Mouse (Mus musculus) hindbrain, embryonic 11.5 days (tissue): ENCODE measurements around the gene Slc6a18. TPM values are rescaled to one million over a fixed set of nuclear protein-coding genes. Genes with fewer than 3 reads are reported as not detected.

Experiments used
- ATAC-seq: fragments of 200-750 bp; cut with Nextera tagmentation; 2 replicates; pipeline ENCODE4 v1.8.0; 2017; ENCODE audit warnings: mild to moderate bottlenecking, moderate TSS enrichment, moderate library complexity; ENCODE audit not compliant: low FRiP score
- DNase-seq: peaks from one replicate; pipeline ENCODE4 v3.0.0-alpha.2; 2015; ENCODE audit warnings: low spot score
- H3K27ac ChIP-seq: fragments of 300-500 bp; sonication (generic); 2 replicates; pipeline ENCODE4 v1.5.1; 2014; ENCODE audit warnings: mild to moderate bottlenecking, low read depth, low read length
- H3K27me3 ChIP-seq: fragments of 300-500 bp; sonication (generic); 2 replicates; pipeline ENCODE4 v1.6.1; 2014; ENCODE audit warnings: mild to moderate bottlenecking, low read length, moderate library complexity, mixed read lengths; ENCODE audit not compliant: control insufficient read depth, insufficient read depth
- H3K36me3 ChIP-seq: fragments of 300-500 bp; sonication (generic); 2 replicates; pipeline ENCODE4 v1.6.1; 2014; ENCODE audit warnings: mild to moderate bottlenecking, low read length, moderate library complexity, mixed read lengths; ENCODE audit not compliant: control insufficient read depth, insufficient read depth
- H3K4me1 ChIP-seq: fragments of 300-500 bp; sonication (generic); replicated peaks from 2 replicates; pipeline ENCODE4 v1.6.1; 2014; ENCODE audit warnings: low read length, mixed read lengths; ENCODE audit not compliant: control insufficient read depth, insufficient read depth
- H3K4me2 ChIP-seq: fragments of 300-500 bp; sonication (generic); replicated peaks from 2 replicates; pipeline ENCODE4 v1.6.1; 2014; ENCODE audit warnings: mild to moderate bottlenecking, low read depth, low read length
- H3K4me3 ChIP-seq: fragments of 300-500 bp; sonication (generic); 2 replicates; pipeline ENCODE4 v1.5.1; 2014; ENCODE audit warnings: low read depth, low read length
- H3K9ac ChIP-seq: fragments of 300-500 bp; sonication (generic); 2 replicates; pipeline ENCODE4 v1.6.1; 2014; ENCODE audit warnings: low read depth, low read length
- H3K9me3 ChIP-seq: fragments of 300-500 bp; sonication (generic); 2 replicates; pipeline ENCODE4 v1.6.1; 2016; ENCODE audit warnings: low read length; ENCODE audit not compliant: control insufficient read depth
- WGBS: fragments of 180-500 bp; shearing (Covaris S2); extraction: QIAGEN DNeasy Blood & Tissue Kit; methylation state at CpG from one replicate; pipeline ENCODE4 v1.1.7; 2014; 5-methylcytosine and 5-hydroxymethylcytosine counted together
- polyA plus RNA-seq: library from polyadenylated mRNA; unstranded; fragments of >200 nt; fragmentation: Nextera tagmentation; extraction: Ambion mirVana; gene quantifications from 2 replicates; pipeline ENCODE4 v1.2.1, GENCODE M21; 2014

The Slc6a18 gene
- polyA plus RNA-seq, 1 experiment from 2014 or later = not detected

DNA sequence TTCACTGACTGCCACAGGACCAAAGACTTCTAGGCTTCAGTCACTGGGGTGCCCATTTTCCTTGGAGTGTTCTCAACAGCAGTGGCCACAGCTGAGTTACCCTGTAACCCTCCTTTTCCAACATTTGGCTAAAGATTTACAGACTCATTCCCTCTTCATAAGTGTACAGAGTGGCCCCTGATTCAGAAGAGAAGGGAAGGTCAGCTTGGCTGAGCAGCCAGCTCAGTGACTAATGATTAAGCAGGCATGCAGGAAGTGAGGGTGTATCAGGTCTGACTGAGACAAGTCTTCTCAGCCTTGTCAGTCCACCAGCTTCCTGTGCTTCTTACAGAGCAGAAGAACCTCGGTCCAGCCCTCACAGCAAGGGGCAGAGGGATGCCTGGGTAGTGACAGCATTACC is 2.6 kb upstream of the Slc6a18 start:
- DNase-seq (no peak), ATAC-seq (no peak)
- H3K4me2 ChIP-seq = no peak overlapping the region
- no peak overlapping the region for H3K27ac ChIP-seq
- no peaks in the 10 kb centered on the region for H3K27me3 ChIP-seq
- no peaks in the 10 kb centered on the region for H3K4me1 ChIP-seq
- no peaks in the 10 kb centered on the region for H3K36me3 ChIP-seq
- WGBS = 27% methylated on average over 1 of the region's 1 CpGs
- no peak overlapping the region for H3K4me3 ChIP-seq
- H3K9ac ChIP-seq = no peak overlapping the region
- H3K9me3 ChIP-seq = no peaks in the 10 kb centered on the region

DNA sequence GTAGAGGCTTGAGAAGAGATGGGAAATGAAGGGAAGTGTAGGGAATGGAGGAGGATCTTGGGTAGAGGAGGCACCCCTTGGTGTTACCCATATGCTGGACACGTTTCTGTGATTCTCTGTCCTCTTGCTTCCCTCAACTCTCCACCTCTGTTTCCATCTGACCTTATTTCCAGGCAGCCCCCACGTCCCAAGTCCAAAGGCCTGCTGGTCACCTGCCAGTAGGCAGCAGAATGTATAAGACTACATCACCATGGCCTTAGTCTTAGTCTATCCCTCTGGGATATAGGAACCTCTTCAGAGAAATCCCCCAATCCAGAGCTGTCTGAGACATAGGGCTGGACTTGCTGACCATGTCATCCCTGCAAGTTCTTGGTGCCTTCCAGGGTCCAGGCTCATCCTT is 1.5 kb upstream of the Slc6a18 start:
- H3K4me2 ChIP-seq = no peak overlapping the region

DNA sequence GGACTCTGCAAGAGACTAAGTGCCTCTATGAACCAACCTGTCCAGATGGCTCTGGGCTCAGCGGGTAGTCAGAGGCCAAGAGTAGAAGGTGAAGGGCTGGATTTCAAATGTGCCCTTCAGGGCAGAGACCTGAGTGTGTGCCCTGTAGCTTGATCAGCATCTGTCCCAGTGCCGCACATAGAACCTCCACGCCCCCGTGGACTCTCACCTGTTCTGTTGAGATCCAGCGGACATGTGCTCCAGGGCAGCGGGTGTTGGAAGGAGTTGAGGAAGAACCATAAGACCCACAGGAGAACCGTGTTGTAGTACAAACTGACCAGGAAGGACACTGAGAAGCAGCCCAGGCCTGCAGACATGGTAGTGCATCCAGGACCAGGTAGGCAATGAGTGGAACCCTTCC is 2.7 kb downstream of the Slc6a18 start:
- H3K4me1 ChIP-seq = no peaks in the 10 kb centered on the region
- ATAC-seq (no peak), DNase-seq (no peak)
- no peak overlapping the region for H3K4me3 ChIP-seq
- no peaks in the 10 kb centered on the region for H3K36me3 ChIP-seq
- WGBS = 91% methylated on average over 7 of the region's 7 CpGs
- no peak overlapping the region for H3K9ac ChIP-seq
- H3K27me3 ChIP-seq = no peaks in the 10 kb centered on the region
- no peak overlapping the region for H3K4me2 ChIP-seq
- no peaks in the 10 kb centered on the region for H3K9me3 ChIP-seq
- no peak overlapping the region for H3K27ac ChIP-seq

More for the DNA sequence above, 1.5 kb upstream of the Slc6a18 start:
- ATAC-seq (no peak), DNase-seq (no peak)
- Histone ChIP-seq H3K27ac (no peak overlapping the region), H3K36me3 (no peaks in the 10 kb centered on the region), H3K9me3 (no peaks in the 10 kb centered on the region), H3K4me1 (no peaks in the 10 kb centered on the region), H3K27me3 (no peaks in the 10 kb centered on the region), H3K4me3 (no peak overlapping the region), H3K9ac (no peak overlapping the region)
- WGBS = 67% methylated on average over 2 of the region's 2 CpGs

DNA sequence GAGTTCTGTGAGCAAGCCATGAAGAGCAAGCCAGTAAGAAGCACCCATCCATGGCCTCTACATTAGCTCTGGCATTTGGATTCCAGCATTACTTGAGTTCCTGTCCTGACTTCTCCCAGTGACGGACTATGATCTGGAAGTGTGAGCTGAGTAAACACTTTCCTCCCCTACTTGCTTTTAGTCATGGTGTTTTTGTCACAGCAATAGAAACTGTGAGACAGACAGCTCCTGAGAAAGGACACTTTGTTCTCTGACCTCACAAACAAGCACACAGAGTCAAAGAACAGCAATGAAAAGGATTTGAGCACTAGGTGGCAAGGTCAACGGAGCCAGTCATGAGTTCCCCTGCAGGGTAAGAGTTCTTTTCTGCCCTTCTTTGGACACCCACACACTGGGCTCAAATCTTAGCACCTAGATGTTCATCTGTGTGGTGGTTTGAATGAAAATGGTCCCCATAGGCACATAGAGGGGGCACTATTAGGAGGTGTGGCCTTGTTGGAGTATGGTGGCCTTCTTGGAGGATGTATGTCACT is 17.6 kb downstream of the Slc6a18 start:
- Histone ChIP-seq H3K36me3 (no peaks in the 10 kb centered on the region), H3K4me2 (no peak overlapping the region), H3K27me3 (no peaks in the 10 kb centered on the region), H3K4me3 (no peak overlapping the region), H3K9me3 (no peaks in the 10 kb centered on the region), H3K4me1 (no peaks in the 10 kb centered on the region), H3K9ac (no peak overlapping the region), H3K27ac (no peak overlapping the region)
- ATAC-seq = no peak
- DNase-seq = no peak
- WGBS = 69% methylated on average over 2 of the region's 2 CpGs

DNA sequence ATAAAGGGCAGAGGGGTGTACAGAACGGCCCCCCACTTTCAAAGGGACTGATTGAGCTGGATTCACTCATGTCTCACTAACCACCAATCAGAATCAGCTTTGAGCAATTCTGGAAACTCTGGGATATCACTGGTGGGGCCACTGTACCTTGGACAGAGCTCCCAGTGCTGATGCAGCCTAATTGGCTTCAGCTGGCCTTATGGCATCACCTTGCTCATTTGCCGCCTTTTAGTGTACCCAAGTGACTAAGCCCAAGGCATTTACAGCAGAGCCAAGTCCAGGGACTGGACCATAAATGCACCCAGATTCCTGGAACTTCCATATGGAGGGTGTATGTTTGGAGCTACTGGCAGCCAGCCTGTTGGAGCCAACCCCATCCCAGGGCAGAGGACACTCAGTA is 18.9 kb downstream of the Slc6a18 start:
- Histone ChIP-seq H3K9ac (no peak overlapping the region), H3K36me3 (no peaks in the 10 kb centered on the region), H3K4me2 (no peak overlapping the region), H3K4me3 (no peak overlapping the region), H3K9me3 (no peaks in the 10 kb centered on the region), H3K27me3 (no peaks in the 10 kb centered on the region), H3K27ac (no peak overlapping the region), H3K4me1 (no peaks in the 10 kb centered on the region)
- WGBS = 64% methylated on average over 2 of the region's 2 CpGs
- DNase-seq (no peak), ATAC-seq (no peak)

DNA sequence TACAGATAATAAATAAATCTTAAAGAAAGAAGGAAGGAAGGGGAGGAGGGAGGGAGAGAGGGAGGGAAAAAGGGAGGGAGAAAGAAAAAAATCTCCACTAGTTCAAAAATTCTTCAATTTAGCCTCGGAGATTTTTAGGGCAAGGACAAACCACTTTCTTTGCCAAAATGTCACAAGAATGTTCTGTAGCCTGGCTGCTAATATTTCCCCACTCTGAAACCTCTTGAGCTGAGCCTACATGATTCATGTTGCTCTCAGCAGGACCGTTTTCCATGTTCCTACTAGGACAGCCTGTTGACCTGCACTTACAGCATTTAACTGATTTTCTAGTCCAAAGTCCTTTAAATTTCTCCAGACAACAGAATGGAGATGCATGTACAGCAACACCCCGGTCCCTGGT is 22.8 kb downstream of the Slc6a18 start:
- ATAC-seq = no peak
- Histone ChIP-seq H3K4me3 (no peak overlapping the region), H3K27ac (no peak overlapping the region)

DNA sequence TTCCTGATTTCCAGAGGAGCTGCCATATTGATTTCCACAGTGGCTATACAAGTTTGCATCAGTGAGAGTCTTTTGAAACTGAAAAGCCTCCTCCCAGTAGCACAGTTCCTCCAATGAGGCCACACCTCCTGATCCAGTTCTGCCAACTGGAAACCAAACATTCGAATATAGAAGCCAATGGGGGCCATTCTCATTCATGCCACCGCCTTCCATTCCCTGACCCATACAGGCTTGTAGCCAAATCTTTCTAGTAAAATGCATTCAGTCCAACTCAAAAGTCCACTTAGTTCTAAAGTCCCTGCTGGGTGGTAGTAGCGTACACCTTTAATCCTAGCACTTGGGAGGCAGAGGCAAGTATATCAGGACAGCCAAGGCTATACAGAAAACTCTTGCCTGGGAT is 24.6 kb downstream of the Slc6a18 start:
- ATAC-seq (no peak), DNase-seq (no peak)
- 84% methylated on average over 3 of the region's 3 CpGs for WGBS
- H3K9me3 ChIP-seq = no peaks in the 10 kb centered on the region
- no peaks in the 10 kb centered on the region for H3K4me1 ChIP-seq
- no peaks in the 10 kb centered on the region for H3K27me3 ChIP-seq
- no peaks in the 10 kb centered on the region for H3K36me3 ChIP-seq
- H3K9ac ChIP-seq = no peak overlapping the region
- no peak overlapping the region for H3K27ac ChIP-seq
- no peak overlapping the region for H3K4me3 ChIP-seq
- H3K4me2 ChIP-seq = no peak overlapping the region

More for the DNA sequence above, 22.8 kb downstream of the Slc6a18 start:
- no peak for DNase-seq
- Histone ChIP-seq H3K36me3 (no peaks in the 10 kb centered on the region), H3K4me1 (no peaks in the 10 kb centered on the region), H3K4me2 (no peak overlapping the region), H3K9me3 (no peaks in the 10 kb centered on the region), H3K27me3 (no peaks in the 10 kb centered on the region), H3K9ac (no peak overlapping the region)
- 86% methylated on average over 3 of the region's 3 CpGs for WGBS

DNA sequence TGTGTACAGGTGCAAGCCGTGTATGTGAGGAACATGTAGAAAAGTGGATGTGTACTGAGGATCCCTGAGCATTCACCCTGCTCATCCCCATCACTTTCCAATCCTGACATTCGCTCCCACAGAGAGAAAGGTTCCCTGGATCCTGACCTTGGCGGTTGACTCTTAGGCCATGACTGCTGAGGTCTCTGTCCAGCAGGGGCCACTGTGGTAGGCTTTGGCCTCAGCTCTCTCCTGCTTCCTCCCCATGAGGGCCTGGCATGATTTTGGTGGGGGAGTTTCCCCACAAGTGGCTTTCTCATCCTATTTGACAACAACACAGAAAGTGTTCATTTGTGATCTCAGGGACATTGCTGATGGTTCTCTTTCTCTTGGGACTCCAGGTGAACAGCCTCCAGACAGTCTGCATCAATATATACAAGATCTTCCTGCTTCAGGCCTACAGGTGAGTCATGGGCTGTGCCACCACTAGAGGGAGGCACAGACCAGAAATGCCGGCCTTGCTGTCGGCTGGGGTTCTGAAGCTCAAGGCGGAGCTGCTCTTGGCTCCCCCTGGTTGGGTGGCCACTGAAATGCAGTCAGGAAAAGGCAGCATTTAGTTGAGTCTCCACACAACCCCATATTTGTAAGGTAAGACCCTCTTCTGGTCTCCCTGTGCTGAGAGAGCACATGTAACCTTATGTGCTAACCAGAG is 31.3 kb downstream of the Slc6a18 start:
- Histone ChIP-seq H3K4me3 (no peak overlapping the region), H3K27ac (no peak overlapping the region), H3K9me3 (no peaks in the 10 kb centered on the region), H3K36me3 (no peaks in the 10 kb centered on the region), H3K4me2 (no peak overlapping the region), H3K4me1 (no peaks in the 10 kb centered on the region), H3K9ac (no peak overlapping the region), H3K27me3 (no peaks in the 10 kb centered on the region)
- DNase-seq = peak; percentile 57
- ATAC-seq = no peak
- WGBS = 39% methylated on average over 6 of the region's 6 CpGs

DNA sequence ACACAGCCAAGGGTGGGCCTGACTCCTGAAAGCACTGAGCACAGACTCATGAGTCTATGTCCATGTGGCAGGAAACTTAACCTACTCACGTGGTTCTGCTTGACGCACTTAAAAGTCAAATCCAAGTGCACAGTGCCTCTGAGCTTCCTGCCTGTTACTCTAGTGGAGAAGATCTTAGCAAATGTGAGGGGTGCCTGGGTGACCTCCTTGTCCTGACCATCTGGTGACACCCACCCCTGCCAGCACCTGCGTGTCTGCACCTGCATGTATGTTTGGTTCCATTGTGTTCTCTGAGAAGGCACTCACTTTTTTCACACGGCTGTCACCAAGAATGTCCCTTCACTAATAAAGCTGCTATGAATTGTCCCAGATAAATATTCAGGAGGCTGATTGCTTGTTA is 36.5 kb downstream of the Slc6a18 start:
- ATAC-seq = no peak
- 84% methylated on average over 4 of the region's 4 CpGs for WGBS

More for the DNA sequence above, 36.5 kb downstream of the Slc6a18 start:
- Histone ChIP-seq H3K4me2 (no peak overlapping the region), H3K9me3 (no peaks in the 10 kb centered on the region), H3K4me3 (no peak overlapping the region), H3K36me3 (no peaks in the 10 kb centered on the region), H3K27me3 (no peaks in the 10 kb centered on the region), H3K27ac (no peak overlapping the region), H3K4me1 (no peaks in the 10 kb centered on the region), H3K9ac (no peak overlapping the region)
- no peak for DNase-seq
